Mouse (Mus musculus) erythroblast, embryonic 14.5 days (primary cell): ENCODE results near the gene Gm49380. TPM values are rescaled to one million over a fixed set of nuclear protein-coding genes. Genes with fewer than 3 reads are reported as not detected.
"Not testable (repeated sequence)": the region's sequence is repeated elsewhere in the genome, so short reads cannot be mapped to it uniquely, and the experiment has no call there.

Experiments
- H3K27me3 ChIP-seq: 2 replicates; pipeline ENCODE4 v1.6.1; 2012; ENCODE audit warnings: inconsistent platforms; ENCODE audit not compliant: control insufficient read depth
- H3K36me3 ChIP-seq: 2 replicates; pipeline ENCODE4 v1.6.1; 2012; ENCODE audit warnings: mild to moderate bottlenecking, inconsistent platforms; ENCODE audit not compliant: control insufficient read depth
- H3K4me1 ChIP-seq: 2 replicates; pipeline ENCODE4 v1.6.1; 2012; ENCODE audit warnings: inconsistent platforms; ENCODE audit not compliant: control insufficient read depth
- H3K4me3 ChIP-seq: replicated peaks from 2 replicates; pipeline ENCODE3; 2012; ENCODE audit warnings: moderate library complexity, mild to moderate bottlenecking, inconsistent platforms
- H3K9me3 ChIP-seq: 2 replicates; pipeline ENCODE4 v1.6.1; 2012; ENCODE audit warnings: low read length, inconsistent platforms, mixed read lengths; ENCODE audit not compliant: control insufficient read depth
- GATA1 ChIP-seq: IDR thresholded peaks from 2 replicates; pipeline ENCODE4 v1.6.1; 2012; ENCODE audit warnings: low read length, inconsistent platforms, mixed read lengths
- TAL1 ChIP-seq: IDR thresholded peaks from 3 replicates; pipeline ENCODE4 v1.6.1; 2012; ENCODE audit warnings: low read length, inconsistent platforms, mixed read lengths
- polyA plus RNA-seq: library from polyadenylated mRNA; stranded (reverse); fragments of >175 nt; gene quantifications from 2 replicates; pipeline ENCODE4 v1.2.3, GENCODE M21; 2012

Gene Gm49380
- polyA plus RNA-seq, 1 experiment = not detected

DNA sequence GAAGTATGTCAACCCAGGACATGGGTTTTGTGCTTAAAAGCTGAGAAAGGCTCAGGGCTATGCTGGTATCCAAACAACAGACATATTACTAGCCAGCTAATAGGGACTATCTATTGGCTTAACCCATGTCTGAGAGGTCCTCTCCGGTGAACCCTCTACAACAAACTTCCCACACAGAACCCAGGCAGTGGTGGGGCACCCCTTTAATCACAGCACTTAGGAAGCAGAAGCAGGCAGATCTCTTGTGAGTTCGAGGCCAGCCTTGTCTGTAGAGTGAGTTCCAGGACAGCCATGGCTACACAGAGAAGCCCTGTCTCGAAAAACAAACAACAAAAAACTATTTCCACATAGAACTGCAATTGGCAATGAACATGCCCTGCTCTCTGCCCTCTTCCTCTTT, 13.4 kb upstream of the Gm49380 start:
- Histone ChIP-seq H3K9me3 (no peaks in the 10 kb centered on the region; the same call in 1 of the 2 replicates), H3K27me3 (peaks cover 41% of the 10 kb centered on the region), H3K4me1 (peaks cover 6% of the 10 kb centered on the region), H3K36me3 (no peaks in the 10 kb centered on the region), H3K4me3 (no peak overlapping the region)
- TF ChIP-seq GATA1 = no peak

DNA sequence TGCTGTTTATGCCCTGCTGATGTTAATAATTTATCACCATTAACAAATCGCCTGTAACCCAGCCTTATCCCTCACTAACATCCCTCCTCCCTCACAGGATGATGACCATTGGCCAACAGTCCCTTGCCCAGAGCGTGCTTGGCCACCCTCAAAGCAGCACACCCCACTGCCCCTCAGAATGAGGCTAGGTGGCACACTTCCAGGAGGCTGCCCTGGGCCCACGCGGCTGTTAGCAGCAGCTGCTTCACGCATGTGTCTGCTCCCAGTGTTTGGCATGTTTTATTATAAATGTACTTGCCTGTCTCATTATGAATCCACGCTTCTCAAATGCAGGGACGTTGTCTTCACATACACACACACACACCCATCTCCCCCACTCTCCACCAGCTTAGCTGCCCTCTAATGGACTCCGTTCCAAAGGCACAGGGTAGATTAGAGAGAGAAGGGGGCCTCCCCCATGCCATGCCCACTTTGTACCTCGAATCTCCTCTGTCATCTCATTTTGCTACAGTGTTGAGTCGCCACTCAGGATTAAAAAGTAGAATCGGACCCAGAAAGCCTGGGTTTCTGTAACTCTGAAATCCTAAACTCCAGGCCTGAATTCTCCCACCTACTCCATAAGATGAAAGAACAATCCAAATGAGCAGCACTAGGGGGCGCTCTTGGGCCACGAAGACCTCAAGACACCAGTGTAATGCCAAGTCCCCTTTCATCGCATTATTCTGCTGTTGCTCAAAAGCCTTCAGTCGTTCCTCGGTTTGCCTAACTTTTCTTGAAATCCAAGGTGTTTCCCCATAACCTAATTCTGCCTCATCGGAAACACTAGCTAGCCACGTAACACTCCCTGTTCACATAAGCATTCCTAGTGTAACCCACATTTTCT, 12.5 kb upstream of the Gm49380 start:
- H3K9me3 ChIP-seq = no peaks in the 10 kb centered on the region; the same call in 1 of the 2 replicates
- no peak overlapping the region for H3K4me3 ChIP-seq
- TF ChIP-seq GATA1 (no peak), TAL1 (no peak)
- H3K36me3 ChIP-seq = no peaks in the 10 kb centered on the region
- H3K4me1 ChIP-seq = peaks cover 6% of the 10 kb centered on the region
- peaks cover 31% of the 10 kb centered on the region for H3K27me3 ChIP-seq

DNA sequence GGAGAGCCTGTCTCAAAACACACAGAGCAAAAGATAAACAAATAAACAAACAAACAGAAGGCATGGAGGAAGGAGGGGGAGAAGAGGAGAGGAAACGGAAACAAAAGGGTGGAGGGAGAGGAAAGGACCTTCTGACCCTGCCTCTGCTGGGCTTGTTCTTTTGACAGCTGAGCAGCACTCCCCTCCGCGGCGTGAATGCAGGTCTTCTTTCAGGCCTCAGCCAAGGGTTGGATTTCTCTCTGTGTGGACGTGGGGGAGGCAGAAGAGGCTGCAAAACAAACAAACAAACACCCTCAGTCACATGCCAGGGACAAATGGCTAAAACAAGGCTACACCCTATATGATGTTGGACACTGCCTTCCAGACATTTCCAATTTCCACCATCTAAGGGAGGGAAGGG, 11.7 kb upstream of the Gm49380 start:
- H3K27me3 ChIP-seq = peaks cover 24% of the 10 kb centered on the region
- no peak overlapping the region for H3K4me3 ChIP-seq
- no peaks in the 10 kb centered on the region; the same call in 1 of the 2 replicates for H3K9me3 ChIP-seq
- no peaks in the 10 kb centered on the region for H3K36me3 ChIP-seq
- H3K4me1 ChIP-seq = peaks cover 3% of the 10 kb centered on the region
- no peak for TF ChIP-seq TAL1
- no peak for TF ChIP-seq GATA1

DNA sequence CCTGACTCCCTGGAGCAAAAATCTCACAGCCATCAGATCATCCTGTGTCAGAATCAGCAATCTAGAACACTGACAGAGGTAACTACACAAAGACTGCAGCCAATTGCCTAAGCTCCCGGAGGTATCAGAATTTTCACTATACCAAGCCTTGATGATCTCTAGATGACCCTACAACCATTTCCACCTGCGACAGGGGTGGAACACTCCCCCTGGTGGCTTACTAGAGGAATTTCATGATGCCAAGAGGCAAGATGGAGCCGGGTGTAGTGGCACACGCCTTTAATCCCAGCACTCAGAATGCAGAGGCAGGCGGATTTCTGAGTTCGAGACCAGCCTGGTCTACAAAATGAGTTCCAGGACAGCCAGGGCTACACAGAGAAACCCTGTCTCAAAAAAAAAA, 11.0 kb upstream of the Gm49380 start:
- Histone ChIP-seq H3K9me3 (no peaks in the 10 kb centered on the region), H3K4me3 (no peak overlapping the region), H3K4me1 (peaks cover 3% of the 10 kb centered on the region), H3K36me3 (no peaks in the 10 kb centered on the region), H3K27me3 (peaks cover 17% of the 10 kb centered on the region)
- TF ChIP-seq TAL1 = no peak
- no peak for TF ChIP-seq GATA1

DNA sequence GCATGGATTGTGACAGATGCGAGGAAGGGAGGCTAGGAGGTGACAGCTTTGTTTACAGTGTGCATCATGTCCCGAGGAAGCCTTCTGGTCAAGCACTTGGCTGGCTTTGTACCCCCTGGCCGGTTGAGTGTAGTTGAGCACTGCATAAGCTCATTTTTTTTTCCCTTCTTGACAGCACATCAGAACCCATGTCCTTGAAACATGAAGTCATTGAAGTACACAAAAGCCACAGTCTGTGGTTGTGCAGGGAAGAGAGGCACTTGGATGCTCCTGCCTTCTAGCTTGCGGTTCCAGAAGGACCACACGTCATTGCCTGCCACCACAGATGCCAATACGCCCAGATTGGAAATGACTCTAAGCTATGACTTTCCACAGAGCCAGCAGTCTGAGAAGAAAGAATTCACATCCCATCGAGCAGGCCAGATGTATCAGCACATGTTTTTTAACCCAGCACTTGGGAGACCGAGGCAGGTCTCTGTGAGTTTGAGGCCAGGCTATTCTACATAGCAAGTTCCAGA, 6.7 kb upstream of the Gm49380 start:
- Histone ChIP-seq H3K9me3 (no peaks in the 10 kb centered on the region), H3K4me1 (no peaks in the 10 kb centered on the region; the same call in 1 of the 2 replicates), H3K36me3 (no peaks in the 10 kb centered on the region), H3K4me3 (no peak overlapping the region), H3K27me3 (no peaks in the 10 kb centered on the region)
- TF ChIP-seq GATA1 = no peak
- no peak for TF ChIP-seq TAL1

DNA sequence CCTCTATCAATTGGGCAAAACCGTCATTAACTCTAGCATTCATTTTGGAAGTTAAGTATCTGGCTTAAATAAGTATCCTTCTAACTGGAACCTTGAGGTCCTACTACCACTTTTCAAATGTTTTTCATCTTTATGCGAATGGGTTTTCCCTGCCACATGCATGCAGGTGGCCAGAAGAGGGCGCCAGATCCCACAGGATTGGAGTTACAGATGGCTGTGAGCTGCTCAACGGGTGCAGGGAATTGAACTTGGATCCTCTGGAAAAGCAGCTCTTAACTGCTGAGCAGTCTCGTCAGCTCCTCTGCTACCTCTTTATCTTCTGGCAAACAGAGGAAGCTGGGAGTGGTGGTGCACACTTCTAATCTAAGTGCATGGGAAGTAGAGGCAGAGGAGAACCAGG, 5.7 kb upstream of the Gm49380 start:
- no peaks in the 10 kb centered on the region for H3K9me3 ChIP-seq
- H3K4me3 ChIP-seq = no peak overlapping the region
- H3K4me1 ChIP-seq = peaks cover 7% of the 10 kb centered on the region
- H3K27me3 ChIP-seq = no peaks in the 10 kb centered on the region
- H3K36me3 ChIP-seq = no peaks in the 10 kb centered on the region
- TF ChIP-seq GATA1 (no peak), TAL1 (no peak)

DNA sequence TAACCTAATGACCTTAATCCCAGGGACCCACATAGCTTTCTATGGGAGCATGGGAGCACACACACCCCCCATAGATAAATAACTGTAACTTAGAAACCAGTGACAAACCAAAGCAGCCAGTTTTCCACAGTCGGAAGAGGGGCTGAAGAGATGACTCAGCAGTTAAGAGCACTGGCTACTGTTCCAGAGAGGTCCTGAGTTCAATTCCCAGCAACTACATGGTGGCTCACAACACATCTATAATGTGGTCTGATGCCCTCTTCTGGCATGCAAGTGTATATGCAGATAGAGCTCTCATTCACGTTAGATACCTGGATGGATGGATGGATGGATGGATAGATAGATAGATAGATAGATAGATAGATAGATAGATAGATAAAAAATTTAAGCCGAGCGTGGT, 2.9 kb upstream of the Gm49380 start:
- Histone ChIP-seq H3K36me3 (peaks cover 6% of the 10 kb centered on the region), H3K4me1 (peaks cover 22% of the 10 kb centered on the region), H3K9me3 (no peaks in the 10 kb centered on the region), H3K4me3 (no peak overlapping the region), H3K27me3 (no peaks in the 10 kb centered on the region)
- no peak for TF ChIP-seq TAL1
- TF ChIP-seq GATA1 = no peak

DNA sequence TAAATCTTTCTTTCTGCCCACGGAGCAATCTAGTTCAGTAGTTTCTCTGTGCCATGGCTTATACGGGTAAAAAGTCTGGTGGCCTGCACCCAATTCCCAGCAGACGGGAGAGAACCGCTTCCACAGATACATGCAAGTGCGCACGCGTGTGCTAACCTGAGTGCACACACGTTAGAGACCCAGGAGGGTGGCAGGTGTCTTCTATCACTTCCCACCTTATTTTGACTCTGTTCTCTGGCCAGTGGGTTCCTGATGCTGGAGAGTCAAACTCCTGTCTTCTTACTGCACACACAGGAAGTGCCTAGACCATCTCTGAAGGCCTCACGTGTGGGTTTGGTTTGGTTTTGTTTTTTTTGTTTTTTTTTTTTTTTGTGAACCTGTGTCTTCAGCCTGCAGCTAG, 2.3 kb upstream of the Gm49380 start:
- Histone ChIP-seq H3K9me3 (no peaks in the 10 kb centered on the region), H3K27me3 (no peaks in the 10 kb centered on the region), H3K4me1 (peaks cover 23% of the 10 kb centered on the region), H3K36me3 (peaks cover 10% of the 10 kb centered on the region), H3K4me3 (no peak overlapping the region)
- TF ChIP-seq GATA1 (no peak), TAL1 (no peak)

DNA sequence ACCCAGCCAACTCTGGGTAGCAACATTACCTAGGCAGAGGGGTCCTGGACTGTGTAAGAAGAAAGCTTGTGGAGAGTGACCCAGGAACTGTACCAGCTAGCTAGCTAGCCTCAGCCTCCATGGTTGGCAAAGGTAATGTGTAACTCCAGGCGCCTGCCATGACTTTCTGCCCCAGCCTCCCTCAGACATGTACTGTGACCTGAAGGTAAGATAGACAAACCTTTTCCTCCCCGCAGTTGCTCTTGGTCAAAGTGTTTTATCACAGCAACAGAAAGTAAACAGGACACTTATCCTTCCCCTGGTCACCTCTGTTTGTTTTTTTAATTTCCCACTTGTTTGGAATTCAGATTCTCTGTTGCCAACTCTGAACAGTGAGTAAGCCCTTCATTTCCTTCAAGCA, 1.2 kb upstream of the Gm49380 start:
- Histone ChIP-seq H3K4me3 (peak overlapping the region; percentile 16), H3K4me1 (peaks cover 34% of the 10 kb centered on the region), H3K36me3 (peaks cover 21% of the 10 kb centered on the region), H3K9me3 (no peaks in the 10 kb centered on the region), H3K27me3 (no peaks in the 10 kb centered on the region)
- TF ChIP-seq GATA1 (no peak), TAL1 (no peak)

DNA sequence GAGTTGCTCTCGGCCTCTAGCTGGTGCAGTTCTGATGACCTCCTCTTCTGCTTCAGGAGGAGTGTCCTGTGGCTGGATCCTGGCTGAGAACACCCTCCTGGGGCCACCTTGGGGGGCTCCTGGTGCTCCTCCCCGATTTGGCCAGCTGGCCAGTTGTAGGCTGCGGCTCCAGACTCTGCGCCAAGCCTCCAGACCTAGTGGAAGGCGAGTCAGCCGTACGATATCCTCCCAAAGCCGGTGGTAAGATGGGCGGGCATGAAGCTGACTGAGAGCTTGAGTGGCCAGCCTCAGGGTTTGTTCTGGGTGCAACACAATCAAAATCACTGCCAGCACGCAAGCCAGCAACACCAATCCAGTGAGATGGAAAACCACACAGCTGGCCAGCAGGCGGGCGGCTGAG, 1.4 kb downstream of the Gm49380 start:
- H3K4me3 ChIP-seq, H3K27me3 ChIP-seq, H3K9me3 ChIP-seq: not testable (repeated sequence)
- peaks cover 58% of the 10 kb centered on the region for H3K4me1 ChIP-seq
- peaks cover 47% of the 10 kb centered on the region for H3K36me3 ChIP-seq
